38 mouse cellular contexts compared by ENCODE assay signal in the genomic region with DNA sequence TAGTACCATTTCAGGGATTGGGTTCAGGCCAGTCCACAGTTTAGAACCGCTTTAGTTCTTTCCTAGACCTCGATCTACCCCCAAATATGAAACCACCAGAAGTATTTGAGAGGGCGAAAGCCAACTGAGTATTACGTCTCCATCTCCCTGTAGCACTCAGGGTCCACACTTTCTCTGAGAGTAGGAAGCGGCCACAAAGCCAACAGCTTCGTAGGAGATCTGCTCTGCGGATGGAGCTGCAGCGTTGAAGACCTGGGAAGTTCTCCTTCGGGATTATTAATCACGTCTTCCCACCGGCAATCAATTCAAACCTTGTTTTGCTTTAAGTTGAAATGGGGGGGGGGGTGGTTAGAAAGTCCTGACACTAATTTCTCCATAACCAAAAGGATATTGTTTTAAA. TPM values are rescaled to one million over a fixed set of nuclear protein-coding genes. Genes with fewer than 3 reads are reported as not detected.
DNase-seq lines count a peak whose midpoint lies in the region; ATAC-seq and TF ChIP-seq lines count a peak whose summit lies in the region.
"Had no signal": no experiment of that assay in that cellular context is flagged by ENCODE, and none has a peak within 500 bp of the region (broad histone marks: within the 10 kb centered on the region; RNA-seq: fewer than 3 reads in every experiment).

No protein-coding gene starts in this region.

- no peak overlapping the region for H3K4me3 ChIP-seq in hindbrain, embryonic 11.5 days (ENCODE audit: low read depth, low read length)
- no peak overlapping the region for H3K4me3 ChIP-seq in hindbrain, postnatal 0 days (ENCODE audit: low read length)
- no peak overlapping the region for H3K4me3 ChIP-seq in midbrain, embryonic 14.5 days (replicated peaks; ENCODE audit: low read depth, low read length)
- H3K4me3 ChIP-seq in midbrain, embryonic 16.5 days (ENCODE audit: low read depth, low read length), result no peak overlapping the region
- no peak overlapping the region for H3K4me3 ChIP-seq in embryonic facial prominence, embryonic 11.5 days (ENCODE audit: low read depth, low read length)
- H3K4me3 ChIP-seq: limb, embryonic 15.5 days; liver, embryonic 13.5 days had no signal

- H3K27ac ChIP-seq in hindbrain, embryonic 11.5 days (ENCODE audit: low read depth, low read length), result no peak overlapping the region
- no peak overlapping the region for H3K27ac ChIP-seq in hindbrain, postnatal 0 days
- no peak overlapping the region for H3K27ac ChIP-seq in midbrain, embryonic 14.5 days (replicated peaks; ENCODE audit: low read depth, low read length)
- H3K27ac ChIP-seq in midbrain, embryonic 16.5 days (ENCODE audit: low read length), result no peak overlapping the region
- H3K27ac ChIP-seq in embryonic facial prominence, embryonic 11.5 days (replicated peaks; ENCODE audit: low read depth, low read length), result no peak overlapping the region
- H3K27ac ChIP-seq: kidney, postnatal 0 days; limb, embryonic 15.5 days; liver, embryonic 13.5 days; macrophage had no signal

- ATAC-seq in hindbrain, embryonic 11.5 days (ENCODE audit: low FRiP score), result no peak
- ATAC-seq in hindbrain, postnatal 0 days, result no peak
- no peak for ATAC-seq in midbrain, embryonic 14.5 days (ENCODE audit: low FRiP score, low TSS enrichment)
- no peak for ATAC-seq in midbrain, embryonic 16.5 days
- ATAC-seq in embryonic facial prominence, embryonic 11.5 days (replicated peaks; ENCODE audit: insufficient number of reproducible peaks, low FRiP score, low TSS enrichment, low read depth), result no peak
- ATAC-seq: activated CD4-positive, CD25-positive, alpha-beta regulatory T cell, adult 4 months; forebrain, embryonic 14.5 days; lung, postnatal 0 days had no signal

- H3K27me3 ChIP-seq in hindbrain, embryonic 11.5 days (ENCODE audit: control insufficient read depth, insufficient read depth, low read length), result peaks cover 80% of the 10 kb centered on the region
- H3K27me3 ChIP-seq in hindbrain, postnatal 0 days (ENCODE audit: insufficient read depth, low read length), result peaks cover 86% of the 10 kb centered on the region
- H3K27me3 ChIP-seq in midbrain, embryonic 14.5 days (ENCODE audit: control insufficient read depth, insufficient read depth, low read length), result peaks cover 89% of the 10 kb centered on the region
- peaks cover 61% of the 10 kb centered on the region for H3K27me3 ChIP-seq in midbrain, embryonic 16.5 days (ENCODE audit: control insufficient read depth, insufficient read depth, low read depth, low read length)
- peaks cover 82% of the 10 kb centered on the region for H3K27me3 ChIP-seq in embryonic facial prominence, embryonic 11.5 days (ENCODE audit: control insufficient read depth, insufficient read depth, low read length)

- peaks cover 4% of the 10 kb centered on the region; the same call in 1 of the 2 replicates for H3K4me1 ChIP-seq in hindbrain, embryonic 11.5 days (replicated peaks; ENCODE audit: control insufficient read depth, insufficient read depth, low read length)
- H3K4me1 ChIP-seq in hindbrain, postnatal 0 days (ENCODE audit: insufficient read depth, low read length), result no peaks in the 10 kb centered on the region
- peaks cover 13% of the 10 kb centered on the region for H3K4me1 ChIP-seq in midbrain, embryonic 14.5 days (ENCODE audit: control insufficient read depth, insufficient read depth, low read length)
- peaks cover 7% of the 10 kb centered on the region for H3K4me1 ChIP-seq in midbrain, embryonic 16.5 days (ENCODE audit: control insufficient read depth, insufficient read depth, low read length)
- no peaks in the 10 kb centered on the region for H3K4me1 ChIP-seq in embryonic facial prominence, embryonic 11.5 days (ENCODE audit: control insufficient read depth, insufficient read depth, low read length)

- no peaks in the 10 kb centered on the region for H3K9me3 ChIP-seq in hindbrain, embryonic 11.5 days (ENCODE audit: control insufficient read depth, low read length)
- H3K9me3 ChIP-seq in hindbrain, postnatal 0 days (ENCODE audit: low read length), result no peaks in the 10 kb centered on the region
- no peaks in the 10 kb centered on the region for H3K9me3 ChIP-seq in midbrain, embryonic 14.5 days (ENCODE audit: control insufficient read depth, low read length)
- no peaks in the 10 kb centered on the region for H3K9me3 ChIP-seq in midbrain, embryonic 16.5 days (replicated peaks; ENCODE audit: control insufficient read depth, low read length, poor library complexity, severe bottlenecking)
- H3K9me3 ChIP-seq in embryonic facial prominence, embryonic 11.5 days (replicated peaks; ENCODE audit: control insufficient read depth, low read length), result no peaks in the 10 kb centered on the region
- H3K9me3 ChIP-seq: limb, embryonic 15.5 days; liver, embryonic 13.5 days had no signal

- H3K9ac ChIP-seq in hindbrain, embryonic 11.5 days (ENCODE audit: low read depth, low read length), result no peak overlapping the region
- H3K9ac ChIP-seq in hindbrain, postnatal 0 days (replicated peaks; ENCODE audit: low read length), result no peak overlapping the region
- H3K9ac ChIP-seq in midbrain, embryonic 14.5 days (replicated peaks; ENCODE audit: low read length), result no peak overlapping the region
- H3K9ac ChIP-seq in midbrain, embryonic 16.5 days (ENCODE audit: low read depth, low read length), result no peak overlapping the region
- H3K9ac ChIP-seq in embryonic facial prominence, embryonic 11.5 days (replicated peaks; ENCODE audit: low read length), result no peak overlapping the region
- H3K9ac ChIP-seq: limb, embryonic 15.5 days; liver, embryonic 13.5 days had no signal

- H3K36me3 ChIP-seq in hindbrain, embryonic 11.5 days (ENCODE audit: control insufficient read depth, insufficient read depth, low read length), result no peaks in the 10 kb centered on the region
- H3K36me3 ChIP-seq in hindbrain, postnatal 0 days (ENCODE audit: insufficient read depth, low read length), result no peaks in the 10 kb centered on the region
- H3K36me3 ChIP-seq in midbrain, embryonic 14.5 days (ENCODE audit: control insufficient read depth, insufficient read depth, low read length), result no peaks in the 10 kb centered on the region
- no peaks in the 10 kb centered on the region for H3K36me3 ChIP-seq in midbrain, embryonic 16.5 days (ENCODE audit: control insufficient read depth, insufficient read depth, low read length)
- H3K36me3 ChIP-seq in embryonic facial prominence, embryonic 11.5 days (replicated peaks; ENCODE audit: control insufficient read depth, insufficient read depth, low read depth, low read length), result no peaks in the 10 kb centered on the region
- H3K36me3 ChIP-seq: limb, embryonic 15.5 days; liver, embryonic 13.5 days had no signal

- 2% methylated on average over 11 of the region's 11 CpGs for whole genome bisulfite sequencing in hindbrain, embryonic 11.5 days
- WGBS in hindbrain, postnatal 0 days, result 6% methylated on average over 11 of the region's 11 CpGs
- under 1% methylated on average over 11 of the region's 11 CpGs for WGBS in midbrain, embryonic 14.5 days
- 1% methylated on average over 11 of the region's 11 CpGs for WGBS in midbrain, embryonic 16.5 days
- 2% methylated on average over 11 of the region's 11 CpGs for WGBS in embryonic facial prominence, embryonic 11.5 days

- DNase-seq in hindbrain, embryonic 11.5 days (ENCODE audit: low spot score), result peak; percentile 56
- no peak for DNase-seq in hindbrain, postnatal 0 days (ENCODE audit: low spot score)
- DNase-seq in midbrain, embryonic 14.5 days, result peak; percentile 30
- peak; percentile 10 for DNase-seq in embryonic facial prominence, embryonic 11.5 days (ENCODE audit: low spot score)
- no peak for DNase-seq in thymus, postnatal 25 days
- DNase-seq in spleen, postnatal 36 days (ENCODE audit: low spot score in 2 of 2), result no peak
- DNase-seq: adrenal gland, adult 2 months; adrenal gland, postnatal 36 days; B cell, adult 2 months; cerebellum, adult 8-10 months; cerebellum, postnatal 25 days; gastrocnemius, postnatal 36 days; heart, adult 18-20 months; heart, postnatal 36 days; kidney, adult 8-10 months; kidney, postnatal 4 days; liver, embryonic 13.5 days; lung, adult 18-20 months; right cerebral cortex, postnatal 25 days; thymus, postnatal 14 days had no signal

- H3K4me2 ChIP-seq in hindbrain, embryonic 11.5 days (replicated peaks; ENCODE audit: low read depth, low read length), result no peak overlapping the region
- H3K4me2 ChIP-seq in hindbrain, postnatal 0 days (ENCODE audit: low read depth, low read length), result no peak overlapping the region
- no peak overlapping the region for H3K4me2 ChIP-seq in midbrain, embryonic 14.5 days (ENCODE audit: low read length)
- H3K4me2 ChIP-seq in midbrain, embryonic 16.5 days (ENCODE audit: low read length), result no peak overlapping the region
- no peak overlapping the region for H3K4me2 ChIP-seq in embryonic facial prominence, embryonic 11.5 days (ENCODE audit: low read depth, low read length)
- H3K4me2 ChIP-seq: heart, embryonic 11.5 days; limb, embryonic 15.5 days; liver, embryonic 13.5 days had no signal

- no peak for TF ChIP-seq CTCF in hindbrain, postnatal 0 days (IDR thresholded peaks at IDR 0.05; ENCODE audit: low read depth)

RNA-seq across cellular contexts. Expression of a gene that starts 0.7 kb away (rescaled TPM):
- 8.1 and 8.2 TPM in 2 replicates for polyA plus RNA-seq in hindbrain, embryonic 11.5 days (2014; fragmentation: Nextera tagmentation; extraction: Ambion mirVana)
- total RNA-seq in hindbrain, postnatal 0 days (2014; rRNA removed), result 12.4 and 14.5 TPM in 2 replicates
- polyA plus RNA-seq in hindbrain, postnatal 0 days (2015; fragmentation: Nextera tagmentation; extraction: Ambion mirVana), result 1.3 and 1.5 TPM in 2 replicates
- 0.42 and 0.63 TPM in 2 replicates for polyA plus RNA-seq in midbrain, embryonic 14.5 days (2014; fragmentation: Nextera tagmentation; extraction: Ambion mirVana)
- 0.24 and 0.32 TPM in 2 replicates for polyA plus RNA-seq in midbrain, embryonic 16.5 days (2015; fragmentation: Nextera tagmentation; extraction: Ambion mirVana)
- 0.29 and 0.53 TPM in 2 replicates for polyA plus RNA-seq in embryonic facial prominence, embryonic 11.5 days (2014; fragmentation: Nextera tagmentation; extraction: Ambion mirVana)
- total RNA-seq: adrenal gland, adult 2 months; adrenal gland, postnatal 36 days; gastrocnemius, adult 18-20 months; gastrocnemius, postnatal 36 days; heart, adult 18-20 months; heart, postnatal 36 days; layer of hippocampus, adult 8-10 months; layer of hippocampus, postnatal 25 days; left cerebral cortex, postnatal 36 days; megakaryocyte-erythroid progenitor cell, adult 5-6 weeks; monocyte, adult 5-6 weeks had no signal
- polyA plus RNA-seq: activated CD4-positive, CD25-positive, alpha-beta regulatory T cell, adult 4 months; frontal cortex, adult 2 months; heart, embryonic 11.5 days; heart, embryonic 16.5 days; intestine, embryonic 16.5 days; kidney, postnatal 0 days; limb, embryonic 15.5 days; liver, embryonic 13.5 days; lung, postnatal 0 days; macrophage; stomach, embryonic 16.5 days had no signal

RNA-seq across cellular contexts. Expression of a gene that starts 41.1 kb away (rescaled TPM):
- 86.3 and 90.6 TPM in 2 replicates for polyA plus RNA-seq in hindbrain, embryonic 11.5 days (2014; fragmentation: Nextera tagmentation; extraction: Ambion mirVana)
- total RNA-seq in hindbrain, postnatal 0 days (2014; rRNA removed), result 28.0 and 29.4 TPM in 2 replicates
- polyA plus RNA-seq in hindbrain, postnatal 0 days (2015; fragmentation: Nextera tagmentation; extraction: Ambion mirVana), result 60.7 and 67.2 TPM in 2 replicates
- 78.0 and 80.0 TPM in 2 replicates for polyA plus RNA-seq in midbrain, embryonic 14.5 days (2014; fragmentation: Nextera tagmentation; extraction: Ambion mirVana)
- polyA plus RNA-seq in midbrain, embryonic 16.5 days (2015; fragmentation: Nextera tagmentation; extraction: Ambion mirVana), result 75.0 and 78.6 TPM in 2 replicates
- 61.3 and 67.5 TPM in 2 replicates for polyA plus RNA-seq in embryonic facial prominence, embryonic 11.5 days (2014; fragmentation: Nextera tagmentation; extraction: Ambion mirVana)

Comparison
In these comparisons a context has a peak if more than half of its experiments do, and no peak if none do; other contexts are left out.
1. DNase-seq: peak in hindbrain, embryonic 11.5 days (single experiment), midbrain, embryonic 14.5 days (single experiment) and embryonic facial prominence, embryonic 11.5 days (single experiment); none in hindbrain, postnatal 0 days (single experiment), thymus, postnatal 25 days (single experiment) and spleen, postnatal 36 days (0 of 2).